Mouse (Mus musculus) stomach, postnatal 0 days (tissue): Measurements from ENCODE around the gene Rftn1.

Source experiments
- CTCF ChIP-seq: IDR thresholded peaks from 2 replicates; pipeline ENCODE4 v1.5.1; 2016; ENCODE audit warnings: antibody characterized with exemption, low read depth, mild to moderate bottlenecking, moderate library complexity
- EP300 ChIP-seq: optimal IDR thresholded peaks from 2 replicates; pipeline ENCODE3; 2016; ENCODE audit warnings: antibody characterized with exemption

- TF ChIP-seq EP300 (no peak), CTCF (no peak)
Measured at GRCm38 (mm10) chr17:50078749-50079148, 111.7 kb downstream of the Rftn1 start.
